Mouse (Mus musculus) ovary, adult 18-20 months (tissue): ENCODE measurements around the gene Frrs1l.
A peak's percentile ranks its signal among the peaks of the same experiment; 100 is the strongest.

Source experiments
- DNase-seq: peaks from one replicate; pipeline ENCODE4 v3.0.0; 2022; ENCODE audit warnings: low spot score, mixed read lengths

The Frrs1l gene

DNA sequence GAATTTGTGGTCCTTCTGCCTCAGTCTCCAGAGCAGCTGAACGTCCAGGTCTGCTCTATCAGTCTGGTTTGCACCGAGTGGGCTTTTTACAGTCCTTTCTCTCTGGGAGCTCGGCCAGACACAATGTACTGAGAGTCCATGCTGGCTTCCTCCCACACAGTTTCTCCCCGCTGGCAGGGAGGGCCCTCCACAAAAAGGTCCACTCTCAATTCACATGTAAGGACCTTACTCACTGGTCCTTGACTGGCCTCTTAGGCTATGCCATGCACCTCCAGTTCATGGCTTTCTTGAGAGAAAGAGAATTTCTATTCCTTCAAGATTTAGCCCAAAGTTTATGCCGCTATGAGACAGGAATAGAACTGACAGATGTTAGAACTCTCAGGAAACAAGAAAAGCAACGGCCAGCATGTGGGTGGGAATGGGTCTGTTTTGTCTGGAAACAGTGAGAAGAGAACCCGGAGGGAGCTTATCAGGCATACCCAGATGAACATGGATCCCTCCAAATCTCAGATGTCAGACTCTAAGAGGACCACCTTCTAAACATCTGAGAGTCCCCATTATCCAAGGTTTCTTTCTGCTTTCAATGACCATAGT lies 24.5 kb downstream of the Frrs1l start:
- peak; percentile 21 for DNase-seq

DNA sequence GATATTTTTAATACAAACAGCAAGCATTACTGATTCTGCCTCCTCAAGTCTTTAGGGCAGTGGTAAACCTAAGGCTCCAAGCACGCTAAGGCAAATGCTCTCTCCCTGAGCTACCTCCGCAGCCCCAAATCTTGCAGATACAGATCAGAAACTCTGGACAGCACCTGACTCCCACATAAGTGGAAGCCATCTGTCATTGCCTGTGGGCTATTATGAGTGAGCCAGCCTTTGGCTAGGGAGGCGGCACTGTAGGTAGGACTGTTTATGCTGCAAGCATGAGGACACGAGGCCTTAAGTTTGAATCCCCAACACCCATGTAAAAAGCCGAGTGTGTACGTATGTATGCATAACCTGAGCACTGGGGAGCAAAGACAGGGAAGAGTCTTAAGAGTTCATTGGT lies 26.5 kb downstream of the Frrs1l start:
- DNase-seq: no peak

DNA sequence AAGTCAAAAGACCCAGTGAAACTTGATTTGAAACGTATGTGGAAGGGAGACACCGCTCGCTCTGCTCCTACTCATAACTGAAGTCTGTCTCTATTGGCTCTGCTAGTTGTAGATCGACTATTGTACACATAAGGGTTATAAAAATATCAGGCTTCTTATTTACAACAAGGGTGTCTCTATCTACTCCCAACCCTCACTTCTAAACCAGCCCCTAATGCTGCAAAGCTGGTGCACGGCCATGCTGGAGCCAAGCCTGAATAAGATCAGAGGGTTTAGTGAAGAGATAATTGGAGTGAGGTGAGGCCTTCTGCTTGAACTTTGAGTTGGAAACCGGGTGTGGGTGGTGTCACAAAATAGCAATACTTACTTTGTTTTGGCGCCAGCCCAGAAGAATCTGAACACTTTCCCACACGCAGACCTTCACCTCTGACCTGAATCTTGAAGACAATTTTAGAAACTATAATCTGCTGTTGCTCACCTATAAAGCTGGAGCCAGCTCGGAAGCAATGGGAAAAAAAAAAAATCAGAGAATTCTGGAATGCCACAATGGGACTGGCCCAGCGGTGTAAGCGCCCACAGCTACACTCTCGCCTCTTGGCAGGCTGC lies 28.8 kb downstream of the Frrs1l start:
- DNase-seq: no peak

DNA sequence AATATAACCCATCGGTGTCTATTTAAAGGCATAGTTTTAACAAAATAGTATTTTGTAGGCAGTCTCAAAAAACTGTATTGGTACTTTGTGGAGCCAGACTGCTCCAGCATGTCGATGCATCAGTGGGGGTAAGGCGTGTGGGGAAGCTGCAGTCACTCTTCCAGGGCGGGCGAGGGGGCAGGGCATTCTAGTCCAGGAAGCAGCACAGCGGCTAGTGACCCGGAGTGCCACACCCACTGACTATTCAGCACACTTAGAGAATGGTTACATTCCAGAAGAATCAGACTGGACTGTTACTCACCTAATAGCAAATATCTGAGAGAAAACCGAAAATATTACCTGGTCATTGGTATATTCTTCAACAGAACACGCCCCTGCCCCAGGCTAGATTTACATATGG lies 32.7 kb downstream of the Frrs1l start:
- DNase-seq: no peak

DNA sequence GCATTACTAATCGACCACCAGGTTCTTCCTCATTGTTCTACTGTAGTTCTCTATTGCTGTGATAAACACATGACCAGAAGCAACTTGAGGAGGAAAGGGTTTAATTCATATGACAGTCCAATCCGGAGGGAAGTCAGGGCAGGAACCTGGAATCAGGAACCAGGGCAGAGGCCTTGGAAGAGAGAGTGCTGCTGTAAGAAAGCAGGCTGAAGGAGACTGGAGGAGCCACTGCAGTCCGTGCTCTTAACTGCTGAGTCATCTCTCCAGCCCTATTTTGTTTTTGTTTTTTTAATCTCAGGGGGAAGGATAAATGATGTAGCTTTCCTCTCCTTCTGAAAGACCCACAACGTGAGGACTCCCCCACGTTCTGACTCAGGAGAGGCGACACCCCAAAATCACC lies 37.0 kb downstream of the Frrs1l start:
- no peak for DNase-seq

DNA sequence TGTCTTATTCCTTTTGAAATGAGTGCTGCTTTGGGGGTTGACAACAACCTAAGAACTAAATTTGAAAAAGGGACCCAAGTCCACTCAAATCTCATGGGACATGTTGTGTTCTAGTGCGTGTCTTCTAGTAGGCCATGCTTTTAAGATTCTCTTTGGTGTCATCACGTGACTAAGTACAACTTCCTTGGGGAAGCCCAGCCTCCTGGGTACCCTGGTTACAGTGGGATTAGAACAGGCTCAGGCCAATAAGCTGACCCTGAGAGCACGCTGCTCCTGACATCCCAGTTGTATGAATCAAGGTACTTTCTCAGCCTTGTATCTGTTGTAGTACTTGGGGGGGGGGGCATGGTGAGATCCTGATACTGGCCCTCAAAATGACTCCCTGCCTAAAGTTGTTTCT lies 38.5 kb downstream of the Frrs1l start:
- DNase-seq: no peak

DNA sequence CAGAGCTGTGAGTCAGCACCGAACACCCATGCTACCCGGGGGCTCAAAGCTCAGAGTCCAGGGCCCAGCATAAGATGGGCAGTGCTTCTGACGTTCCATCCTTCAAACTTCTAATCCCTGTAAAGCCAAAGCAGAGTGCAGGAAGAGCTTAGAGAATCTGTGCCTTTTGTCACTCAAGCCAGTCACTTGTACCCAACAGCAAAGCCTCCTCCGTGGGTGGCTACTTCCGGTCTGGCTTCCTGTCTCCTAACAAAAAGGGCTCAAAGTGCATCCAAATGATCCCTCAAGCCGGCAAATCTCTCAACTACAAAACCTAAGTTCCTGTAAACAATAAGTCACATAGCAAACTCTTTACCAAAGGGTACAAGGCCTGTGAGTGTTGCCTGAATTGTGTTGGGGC lies 40.7 kb downstream of the Frrs1l start:
- no peak for DNase-seq

DNA sequence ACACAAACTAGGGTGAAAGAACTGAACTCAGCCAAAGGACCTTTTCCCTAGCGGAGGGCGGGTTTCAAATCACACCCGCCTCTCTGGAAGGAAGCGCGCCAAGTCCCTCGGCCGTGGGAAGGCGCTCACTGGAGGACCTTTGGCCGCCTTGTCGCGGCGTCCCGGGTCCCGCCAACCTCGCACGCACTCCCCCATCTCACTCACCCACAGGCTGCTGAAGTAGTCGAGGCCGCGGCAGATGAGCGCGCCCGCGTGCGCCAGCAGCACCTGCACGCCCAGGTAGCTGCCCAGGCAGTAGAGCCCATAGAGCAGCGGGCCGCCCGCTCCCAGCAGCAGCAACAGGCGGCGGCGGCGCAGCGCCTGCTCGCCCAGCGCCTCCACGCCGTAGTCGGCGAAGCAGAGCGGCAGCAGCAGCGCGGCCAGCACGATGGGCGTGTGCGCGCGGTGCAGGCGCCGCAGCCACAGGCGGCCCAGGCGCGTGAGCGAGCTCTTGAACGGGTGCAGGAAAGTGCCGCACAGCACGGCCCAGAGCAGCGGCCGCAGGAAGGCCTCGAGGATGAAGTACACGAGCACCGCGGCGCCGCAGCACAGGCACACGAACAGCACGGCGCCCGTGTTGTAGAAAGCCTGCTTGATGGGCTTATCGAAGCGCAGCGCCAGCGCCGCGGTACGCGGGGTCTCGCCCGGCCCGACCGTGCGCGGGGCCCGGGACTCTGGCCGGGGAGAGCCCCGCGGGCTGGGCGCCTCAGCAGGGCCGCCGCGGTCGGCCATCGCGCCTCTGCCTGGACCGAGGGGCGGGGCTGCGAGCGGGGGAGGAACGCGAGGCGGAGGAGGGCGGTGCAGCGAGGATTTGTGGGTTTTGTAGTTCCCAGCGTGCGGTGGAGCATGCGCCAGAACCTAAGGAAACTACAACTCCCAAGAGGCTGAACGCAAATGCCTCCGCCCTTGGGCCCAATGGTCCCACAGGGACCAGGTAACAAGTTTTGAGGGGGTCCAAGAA lies 43.2 kb downstream of the Frrs1l start, which contains the start of gene Tmem245:
Gene Tmem245 (minus strand): TSS at position 797 of the 1,000 bp plus-strand sequence.
- peak; percentile 90 for DNase-seq

DNA sequence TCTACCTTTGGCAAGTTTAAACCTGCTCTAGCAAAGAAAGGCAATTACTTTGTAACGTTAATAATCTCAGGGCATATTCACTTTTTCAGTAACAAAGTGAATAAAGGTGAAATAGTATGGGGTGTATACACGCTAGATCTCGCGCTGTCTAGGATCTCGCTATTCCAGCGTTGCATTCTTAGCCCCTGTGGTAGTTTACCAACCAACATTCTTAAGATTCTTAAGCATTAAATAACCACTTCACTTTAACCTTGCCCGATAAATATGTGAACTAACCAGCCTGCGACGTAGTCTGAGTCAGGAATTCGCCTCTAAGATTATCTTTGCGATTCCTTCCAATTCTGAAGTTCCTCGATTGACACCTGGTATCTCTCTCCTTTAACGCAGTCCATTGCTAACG lies 44.0 kb downstream of the Frrs1l start:
- DNase-seq: no peak

DNA sequence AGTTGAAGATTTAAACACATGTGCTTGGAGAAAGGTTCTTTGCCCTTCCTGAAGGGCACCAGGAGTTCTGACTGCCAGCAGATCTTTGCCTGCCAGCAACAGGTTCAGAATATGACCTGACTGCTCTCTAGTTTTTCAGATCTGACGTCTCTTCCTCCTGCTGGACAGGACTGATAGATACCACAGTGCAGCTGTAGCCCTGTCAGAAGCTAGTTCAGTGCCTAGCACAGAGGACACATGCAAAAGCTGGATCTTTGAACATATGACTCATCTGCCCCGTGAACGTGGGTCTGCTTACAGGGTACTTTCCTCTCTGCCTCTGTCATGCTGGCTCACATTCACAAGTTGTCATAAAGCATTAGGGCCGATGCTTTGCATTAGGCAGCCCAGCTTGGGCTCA lies 45.9 kb downstream of the Frrs1l start:
- DNase-seq: no peak

DNA sequence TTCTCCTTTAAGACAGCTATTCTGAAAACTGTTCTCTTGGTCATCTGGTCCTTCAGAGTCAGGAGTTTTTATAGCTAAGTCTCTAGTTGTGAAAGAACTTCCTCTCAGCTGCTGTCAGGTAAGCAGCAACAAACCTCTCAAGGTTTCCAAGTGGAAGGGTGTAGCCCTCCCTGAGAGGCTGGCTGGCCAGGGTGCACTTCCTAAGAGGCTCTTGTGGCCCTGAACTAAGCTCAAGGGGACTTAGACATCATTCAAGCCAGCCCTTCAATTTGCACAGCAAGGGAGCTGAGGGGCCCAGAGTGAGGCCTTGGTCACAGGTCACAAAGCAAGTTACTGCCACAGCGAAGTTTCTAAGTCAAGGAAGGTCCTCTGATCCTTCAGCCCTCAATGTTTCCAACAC lies 46.9 kb downstream of the Frrs1l start:
- no peak for DNase-seq

DNA sequence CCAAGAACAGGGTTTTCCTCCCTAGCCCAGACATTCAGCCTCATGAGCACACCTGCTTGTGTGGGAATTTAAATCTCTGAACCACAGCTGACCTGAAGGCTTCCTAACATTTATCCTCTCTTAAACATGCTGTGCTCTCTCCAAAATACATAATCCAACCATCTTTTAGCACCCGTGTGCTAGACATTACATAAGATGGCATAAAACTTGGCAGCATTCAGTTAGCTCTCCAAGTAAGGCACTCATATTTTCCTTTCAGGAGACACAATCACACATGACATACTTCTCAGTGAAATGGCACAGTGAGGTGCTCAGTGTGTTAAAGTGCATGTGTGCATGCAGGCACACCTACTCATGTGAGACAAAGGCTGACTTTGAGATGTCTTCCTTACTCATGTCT lies 47.6 kb downstream of the Frrs1l start:
- no peak for DNase-seq

DNA sequence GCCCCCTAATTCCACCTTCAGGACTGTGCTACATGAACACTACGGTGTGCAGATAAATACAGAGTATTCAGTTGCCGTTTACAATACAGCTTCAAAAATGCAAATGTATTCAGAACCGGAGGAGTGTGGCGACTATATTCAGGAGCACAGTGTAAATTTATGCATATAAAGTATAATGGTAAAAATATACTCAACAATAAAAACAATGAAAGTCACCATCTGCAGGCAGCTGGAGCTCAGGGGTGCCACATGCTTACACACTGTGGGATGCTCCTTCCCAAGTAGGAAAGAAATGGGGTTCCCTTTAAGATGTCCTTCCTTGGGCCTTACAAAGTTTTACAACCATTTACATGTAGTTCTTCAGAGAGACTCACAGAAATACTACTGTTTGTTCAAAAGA lies 48.7 kb downstream of the Frrs1l start:
- no peak for DNase-seq

DNA sequence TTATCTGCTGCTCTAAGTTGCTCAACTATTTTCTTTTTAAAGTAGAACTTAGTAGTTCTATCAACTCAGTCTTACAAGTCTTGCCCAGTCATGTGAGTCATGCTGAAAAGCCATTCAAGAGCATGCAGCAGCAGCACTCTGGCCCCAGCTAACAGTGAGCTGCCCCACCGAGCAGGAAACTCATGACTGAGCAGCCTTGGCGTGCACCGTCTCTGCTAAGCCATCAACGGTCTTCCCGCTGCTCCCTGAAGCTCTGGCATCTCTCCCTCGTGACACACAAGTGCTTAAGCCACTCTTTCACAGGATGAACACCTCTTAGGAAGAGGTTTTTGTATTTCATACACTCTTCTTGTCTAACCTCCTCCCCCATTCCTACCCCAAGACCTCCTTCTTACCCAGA lies 53.1 kb downstream of the Frrs1l start:
- no peak for DNase-seq

DNA sequence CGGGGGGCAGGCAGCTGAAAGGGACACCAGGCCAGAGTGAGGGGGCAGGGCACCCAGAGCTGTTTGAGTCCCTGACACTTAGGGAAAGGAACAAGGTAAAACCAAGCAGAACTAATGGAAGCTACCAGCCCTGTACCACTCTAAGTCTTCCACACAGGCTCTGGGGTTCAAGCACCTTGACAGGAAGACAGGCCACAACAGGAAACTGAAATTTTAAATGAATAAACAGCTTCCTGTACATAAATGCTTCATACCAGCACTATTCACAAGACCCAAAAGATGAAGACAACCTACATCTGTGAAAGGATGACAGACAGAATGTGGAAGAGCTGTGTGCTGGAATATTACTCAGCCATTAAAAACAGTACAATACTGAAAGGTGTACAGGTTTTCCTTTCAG lies 54.9 kb downstream of the Frrs1l start:
- no peak for DNase-seq

DNA sequence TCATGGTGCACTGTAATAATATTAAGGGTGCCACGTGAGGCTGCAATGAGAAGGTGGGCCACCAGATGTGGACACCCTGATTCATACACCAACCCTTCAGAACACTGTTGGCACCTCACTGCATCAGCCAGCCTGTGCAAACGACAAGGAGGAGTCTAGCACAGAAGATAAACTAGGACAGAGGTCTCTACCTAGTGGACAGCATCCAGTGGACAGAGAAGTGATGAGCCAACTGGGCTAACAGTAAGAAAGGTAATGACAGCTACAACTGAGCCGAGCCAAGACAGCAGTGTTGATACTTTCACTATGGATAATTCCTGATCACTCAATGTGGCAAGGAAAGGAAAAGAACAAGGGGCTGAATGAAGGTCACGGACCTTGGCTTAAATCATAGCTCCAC lies 57.0 kb downstream of the Frrs1l start:
- DNase-seq: no peak

DNA sequence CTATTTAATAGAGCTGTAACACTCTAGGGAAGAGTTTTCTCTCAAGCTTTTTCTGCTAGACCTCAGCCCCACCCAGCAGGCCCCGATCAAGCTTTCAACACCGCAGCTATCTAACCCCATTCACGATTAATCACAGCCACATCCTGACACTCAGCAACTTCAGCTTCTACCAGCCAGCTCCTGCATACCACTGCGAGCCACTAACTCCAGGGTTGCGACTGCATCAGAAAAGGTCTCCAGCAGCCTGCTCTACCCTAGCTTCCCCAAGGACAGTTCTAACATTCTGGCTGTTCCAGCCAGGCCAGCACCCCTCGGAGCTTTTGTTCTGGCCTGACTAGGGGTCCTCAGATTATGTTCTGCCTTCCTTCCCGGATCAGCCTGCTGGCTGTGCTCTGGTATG lies 58.1 kb downstream of the Frrs1l start:
- no peak for DNase-seq

DNA sequence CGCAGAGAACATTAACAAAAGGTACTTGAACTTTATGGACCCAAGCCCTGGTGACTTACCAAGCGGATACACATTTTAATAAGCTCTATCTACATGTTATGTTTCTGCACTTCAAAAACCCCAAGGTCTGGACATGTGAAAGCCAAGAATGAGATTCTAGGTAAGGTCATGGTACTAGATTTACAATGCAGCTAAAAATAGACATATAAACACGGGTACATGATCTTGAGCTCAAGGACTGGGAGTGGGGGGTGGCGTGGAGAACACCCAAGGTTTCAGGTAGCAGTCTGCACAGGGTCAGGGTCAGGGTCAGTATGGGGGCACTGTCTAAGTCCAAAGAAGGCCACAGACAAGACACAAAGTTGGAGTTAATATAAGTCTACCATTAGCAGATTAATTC lies 59.9 kb downstream of the Frrs1l start:
- DNase-seq: no peak

DNA sequence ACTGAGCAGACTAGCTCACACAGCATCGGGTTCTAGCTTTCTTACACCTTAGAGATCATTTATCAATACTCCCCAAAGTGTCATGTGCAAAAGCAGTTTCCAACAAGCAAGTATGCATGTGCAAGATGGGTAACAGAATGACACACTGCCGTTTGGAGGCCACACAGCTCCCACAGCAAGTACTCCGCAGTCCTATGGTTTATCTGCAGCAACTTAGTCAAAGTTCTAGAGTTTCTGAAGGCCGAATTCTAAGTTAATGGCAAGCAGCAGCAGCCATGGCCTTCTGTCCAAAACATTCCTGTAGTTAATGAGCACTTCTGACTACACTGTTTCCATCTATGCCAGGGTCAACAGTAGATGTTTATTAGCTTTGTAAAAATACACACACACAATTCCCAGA lies 63.2 kb downstream of the Frrs1l start:
- peak; percentile 16 for DNase-seq

DNA sequence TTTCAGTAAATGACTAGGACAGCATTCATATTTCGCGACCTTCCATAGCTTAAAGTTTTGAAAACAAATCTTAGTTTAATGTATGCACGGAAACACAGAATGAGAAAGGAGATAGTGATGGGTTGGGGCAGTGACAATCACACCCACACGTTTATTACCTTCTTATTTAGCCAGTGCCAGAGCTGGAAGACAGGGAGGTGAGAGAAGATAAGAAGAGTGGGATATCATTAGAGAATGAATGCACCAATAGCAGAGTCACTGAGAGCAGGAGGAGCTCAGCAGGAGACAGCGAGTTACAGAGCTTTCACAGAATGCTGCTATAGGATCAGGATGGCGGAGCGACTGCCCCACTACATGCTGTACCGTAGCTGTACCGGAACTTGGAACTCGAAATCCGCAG lies 68.0 kb downstream of the Frrs1l start:
- no peak for DNase-seq

DNA sequence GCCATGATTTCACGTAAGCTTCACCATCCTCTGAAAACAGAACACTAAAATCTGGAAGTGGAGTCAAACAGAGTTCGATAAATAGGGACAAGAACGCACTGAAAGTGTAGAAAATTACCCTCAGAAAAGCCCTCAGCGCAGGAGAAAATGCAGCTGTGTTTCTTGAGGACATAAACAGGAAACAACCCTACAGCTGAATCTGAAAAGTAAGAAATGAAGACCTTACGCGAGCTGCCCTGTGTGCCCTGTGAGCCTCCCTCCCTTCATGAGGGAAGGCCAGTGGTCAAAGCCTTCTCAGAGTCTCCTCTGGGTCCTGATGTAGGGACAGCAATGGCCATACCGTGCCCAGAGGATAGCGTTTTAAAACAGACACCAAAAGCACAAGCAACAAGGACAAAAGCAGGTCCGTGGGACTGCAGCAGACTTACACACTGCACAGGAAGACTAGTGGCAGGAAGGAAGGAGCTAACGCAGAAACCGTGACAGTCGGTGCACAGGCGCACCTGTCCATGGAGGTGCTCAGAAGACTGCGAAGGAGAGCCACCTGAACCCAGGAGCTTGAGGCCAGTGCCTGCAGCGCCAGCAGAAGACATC lies 74.4 kb downstream of the Frrs1l start:
- DNase-seq: no peak

DNA sequence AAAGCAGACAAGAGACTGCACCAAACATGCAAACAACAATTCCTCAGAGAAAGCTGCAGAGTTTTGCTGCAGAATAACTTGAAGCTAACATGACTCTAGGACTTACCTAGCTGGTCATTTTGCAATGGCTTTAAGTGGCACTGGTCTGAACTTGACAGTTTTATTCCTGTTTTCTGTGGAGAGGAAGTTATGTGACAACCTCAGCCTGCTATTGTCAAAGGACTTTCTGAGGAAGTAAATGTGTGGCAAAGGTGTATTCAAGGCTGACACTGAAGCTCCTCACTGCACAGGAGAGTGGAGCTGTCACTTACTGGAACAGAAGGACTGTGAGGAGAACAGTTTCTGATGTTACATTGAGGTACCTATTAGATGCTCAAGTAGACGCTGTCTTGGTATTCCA lies 75.4 kb downstream of the Frrs1l start:
- DNase-seq: no peak

DNA sequence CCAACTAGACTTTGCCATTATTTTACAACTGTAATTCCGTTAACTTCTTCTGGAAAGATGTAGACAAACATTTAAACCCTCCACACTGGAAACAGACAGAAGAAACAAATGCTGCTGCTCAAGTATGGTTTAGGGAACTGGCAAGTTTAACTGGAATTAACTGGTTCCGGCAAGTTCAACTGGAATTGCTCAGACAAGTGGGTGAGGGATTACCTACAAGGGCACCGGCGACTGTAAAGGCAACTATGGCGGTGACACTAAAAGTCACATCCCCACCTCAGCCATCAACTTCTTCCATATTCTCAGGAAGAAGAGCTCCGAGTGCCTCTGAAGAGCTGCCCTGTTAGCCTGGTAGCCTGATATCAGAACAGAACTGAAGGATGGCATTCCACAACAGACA lies 75.9 kb downstream of the Frrs1l start:
- DNase-seq: no peak
